Mouse (Mus musculus) embryo, embryonic 10.5 days (tissue): ENCODE data around the gene Hist1h1a.
A peak's percentile ranks its signal among the peaks of the same experiment; 100 is the strongest.
"Not testable (repeated sequence)": the region's sequence is repeated elsewhere in the genome, so short reads cannot be mapped to it uniquely, and the experiment has no call there.

Experiments
- DNase-seq: peaks from one replicate; pipeline ENCODE4 v3.0.0-alpha.2; 2015; ENCODE audit warnings: low spot score

The Hist1h1a gene

GRCm38 (mm10) chr13:23763586-23764323, at the start of gene Hist1h1a:
Gene Hist1h1a, plus strand, starts transcription at chr13:23763666.
- DNase-seq, result peak; percentile 98

GRCm38 (mm10) chr13:23716261-23717042, 47.0 kb upstream of the Hist1h1a start:
- DNase-seq, result no peak

GRCm38 (mm10) chr13:23717176-23717575, 46.3 kb upstream of the Hist1h1a start:
- DNase-seq, result no peak

GRCm38 (mm10) chr13:23717593-23718245, 45.7 kb upstream of the Hist1h1a start:
- not testable (repeated sequence) for DNase-seq

GRCm38 (mm10) chr13:23724239-23724638, 39.2 kb upstream of the Hist1h1a start:
- DNase-seq, result no peak

- no peak for DNase-seq
These were observed 38.3 kb upstream of the Hist1h1a start for GRCm38 (mm10) chr13:23725213-23725612.

- no peak for DNase-seq
These were observed 34.8 kb upstream of the Hist1h1a start for GRCm38 (mm10) chr13:23728472-23729191.

GRCm38 (mm10) chr13:23729192-23729525, 34.3 kb upstream of the Hist1h1a start:
- DNase-seq, result no peak

GRCm38 (mm10) chr13:23729706-23730105, 33.8 kb upstream of the Hist1h1a start:
- DNase-seq, result no peak

- DNase-seq, result peak; percentile 23
These were observed 33.0 kb upstream of the Hist1h1a start for GRCm38 (mm10) chr13:23730479-23730878.

- peak; percentile 70 for DNase-seq
These were observed 31.2 kb upstream of the Hist1h1a start for GRCm38 (mm10) chr13:23732156-23732804.

GRCm38 (mm10) chr13:23737091-23737490, 26.4 kb upstream of the Hist1h1a start:
- no peak for DNase-seq

GRCm38 (mm10) chr13:23738041-23738440, 25.4 kb upstream of the Hist1h1a start:
- peak; percentile 59 for DNase-seq

GRCm38 (mm10) chr13:23738677-23739068, 24.8 kb upstream of the Hist1h1a start, which contains the start of gene Hist1h1c:
Gene Hist1h1c, plus strand, starts transcription at chr13:23738808.
- DNase-seq, result peak; percentile 96

- peak; percentile 94 for DNase-seq
These were observed 24.2 kb upstream of the Hist1h1a start for GRCm38 (mm10) chr13:23739069-23739921.

- DNase-seq, result no peak
These were observed 23.6 kb upstream of the Hist1h1a start for GRCm38 (mm10) chr13:23739922-23740252.

- peak; percentile 63 for DNase-seq
These were observed 23.1 kb upstream of the Hist1h1a start for GRCm38 (mm10) chr13:23740256-23740840.

- peak; percentile 35 for DNase-seq
These were observed 22.6 kb upstream of the Hist1h1a start for GRCm38 (mm10) chr13:23740910-23741309.

- no peak for DNase-seq
These were observed 21.5 kb upstream of the Hist1h1a start for GRCm38 (mm10) chr13:23742007-23742406.

GRCm38 (mm10) chr13:23743215-23743614, 20.3 kb upstream of the Hist1h1a start:
- peak; percentile 33 for DNase-seq
